Mouse (Mus musculus): ENCODE results near the gene Trim9. TPM values are rescaled to one million over a fixed set of nuclear protein-coding genes. Genes with fewer than 3 reads are reported as not detected.

The Trim9 gene
- polyA plus RNA-seq, 1 experiment from 2014 or later: 0.70 TPM

GRCm38 (mm10) chr12:70345531-70346138, 1.8 kb downstream of the Trim9 start:
- DNase-seq (ENCODE audit: low spot score) (no peak), ATAC-seq (replicated peaks; ENCODE audit: low FRiP score) (no peak)
- H3K9me3 ChIP-seq (ENCODE audit: control insufficient read depth, low read length): no peaks in the 10 kb centered on the region
- no peak overlapping the region for H3K9ac ChIP-seq (ENCODE audit: low read depth, low read length)
- H3K4me2 ChIP-seq: no peak overlapping the region
- H3K4me1 ChIP-seq (replicated peaks; ENCODE audit: control insufficient read depth, insufficient read depth, low read length): peaks cover 12% of the 10 kb centered on the region; the same call in 1 of the 2 replicates
- no peaks in the 10 kb centered on the region for H3K36me3 ChIP-seq (ENCODE audit: control insufficient read depth, insufficient read depth, low read length)
- H3K27me3 ChIP-seq (replicated peaks; ENCODE audit: control insufficient read depth, insufficient read depth, low read length): peaks cover 40% of the 10 kb centered on the region
- no peak overlapping the region for H3K4me3 ChIP-seq (ENCODE audit: low read depth, low read length)
- H3K27ac ChIP-seq (ENCODE audit: low read depth, low read length): no peak overlapping the region
- 32% methylated on average over 16 of the region's 16 CpGs for WGBS

- no peaks in the 10 kb centered on the region for H3K4me1 ChIP-seq (replicated peaks; ENCODE audit: control insufficient read depth, insufficient read depth, low read length)
- 67% methylated on average over 5 of the region's 5 CpGs for WGBS
- no peak overlapping the region for H3K4me3 ChIP-seq (ENCODE audit: low read depth, low read length)
- no peaks in the 10 kb centered on the region for H3K27me3 ChIP-seq (replicated peaks; ENCODE audit: control insufficient read depth, insufficient read depth, low read length)
- H3K9me3 ChIP-seq (ENCODE audit: control insufficient read depth, low read length): no peaks in the 10 kb centered on the region
- H3K27ac ChIP-seq (ENCODE audit: low read depth, low read length): no peak overlapping the region
- DNase-seq (ENCODE audit: low spot score) (no peak), ATAC-seq (replicated peaks; ENCODE audit: low FRiP score) (no peak)
- no peak overlapping the region for H3K9ac ChIP-seq (ENCODE audit: low read depth, low read length)
- H3K36me3 ChIP-seq (ENCODE audit: control insufficient read depth, insufficient read depth, low read length): no peaks in the 10 kb centered on the region
- no peak overlapping the region for H3K4me2 ChIP-seq
These were observed 12.2 kb downstream of the Trim9 start for GRCm38 (mm10) chr12:70335176-70335575.

- Histone ChIP-seq H3K27ac (ENCODE audit: low read depth, low read length) (no peak overlapping the region), H3K4me3 (ENCODE audit: low read depth, low read length) (no peak overlapping the region), H3K36me3 (ENCODE audit: control insufficient read depth, insufficient read depth, low read length) (no peaks in the 10 kb centered on the region), H3K9ac (ENCODE audit: low read depth, low read length) (no peak overlapping the region), H3K9me3 (ENCODE audit: control insufficient read depth, low read length) (no peaks in the 10 kb centered on the region), H3K4me2 (no peak overlapping the region), H3K27me3 (replicated peaks; ENCODE audit: control insufficient read depth, insufficient read depth, low read length) (no peaks in the 10 kb centered on the region), H3K4me1 (replicated peaks; ENCODE audit: control insufficient read depth, insufficient read depth, low read length) (no peaks in the 10 kb centered on the region)
- 83% methylated on average over 6 of the region's 6 CpGs for WGBS
- DNase-seq (ENCODE audit: low spot score): no peak
- no peak for ATAC-seq (replicated peaks; ENCODE audit: low FRiP score)
These were observed 14.1 kb downstream of the Trim9 start for GRCm38 (mm10) chr12:70333253-70333805.

- H3K4me1 ChIP-seq (replicated peaks; ENCODE audit: control insufficient read depth, insufficient read depth, low read length): no peaks in the 10 kb centered on the region
These were observed 18.4 kb downstream of the Trim9 start for GRCm38 (mm10) chr12:70329059-70329458.

GRCm38 (mm10) chr12:70326956-70327355, 20.5 kb downstream of the Trim9 start:
- H3K4me3 ChIP-seq (ENCODE audit: low read depth, low read length): no peak overlapping the region
- H3K4me1 ChIP-seq (replicated peaks; ENCODE audit: control insufficient read depth, insufficient read depth, low read length): no peaks in the 10 kb centered on the region
- no peaks in the 10 kb centered on the region for H3K36me3 ChIP-seq (ENCODE audit: control insufficient read depth, insufficient read depth, low read length)
- ATAC-seq (replicated peaks; ENCODE audit: low FRiP score): no peak
- H3K9me3 ChIP-seq (ENCODE audit: control insufficient read depth, low read length): no peaks in the 10 kb centered on the region
- no peak overlapping the region for H3K9ac ChIP-seq (ENCODE audit: low read depth, low read length)
- H3K27me3 ChIP-seq (replicated peaks; ENCODE audit: control insufficient read depth, insufficient read depth, low read length): no peaks in the 10 kb centered on the region
- no peak overlapping the region for H3K4me2 ChIP-seq
- no peak for DNase-seq (ENCODE audit: low spot score)
- H3K27ac ChIP-seq (ENCODE audit: low read depth, low read length): no peak overlapping the region
- 75% methylated on average over 1 of the region's 1 CpGs for WGBS

More at GRCm38 (mm10) chr12:70329059-70329458, 18.4 kb downstream of the Trim9 start:
- Histone ChIP-seq H3K9ac (ENCODE audit: low read depth, low read length) (no peak overlapping the region), H3K4me3 (ENCODE audit: low read depth, low read length) (no peak overlapping the region), H3K27ac (ENCODE audit: low read depth, low read length) (no peak overlapping the region), H3K27me3 (replicated peaks; ENCODE audit: control insufficient read depth, insufficient read depth, low read length) (no peaks in the 10 kb centered on the region), H3K36me3 (ENCODE audit: control insufficient read depth, insufficient read depth, low read length) (no peaks in the 10 kb centered on the region), H3K4me2 (no peak overlapping the region), H3K9me3 (ENCODE audit: control insufficient read depth, low read length) (no peaks in the 10 kb centered on the region)
- ATAC-seq (replicated peaks; ENCODE audit: low FRiP score) (no peak), DNase-seq (ENCODE audit: low spot score) (no peak)
- 66% methylated on average over 3 of the region's 3 CpGs for WGBS

GRCm38 (mm10) chr12:70326393-70326792, 21.0 kb downstream of the Trim9 start:
- H3K27me3 ChIP-seq (replicated peaks; ENCODE audit: control insufficient read depth, insufficient read depth, low read length): no peaks in the 10 kb centered on the region
- no peak overlapping the region for H3K4me2 ChIP-seq
- H3K4me1 ChIP-seq (replicated peaks; ENCODE audit: control insufficient read depth, insufficient read depth, low read length): no peaks in the 10 kb centered on the region
- no peak overlapping the region for H3K4me3 ChIP-seq (ENCODE audit: low read depth, low read length)
- H3K36me3 ChIP-seq (ENCODE audit: control insufficient read depth, insufficient read depth, low read length): no peaks in the 10 kb centered on the region
- no peak for DNase-seq (ENCODE audit: low spot score)
- ATAC-seq (replicated peaks; ENCODE audit: low FRiP score): no peak
- no peak overlapping the region for H3K9ac ChIP-seq (ENCODE audit: low read depth, low read length)
- no peak overlapping the region for H3K27ac ChIP-seq (ENCODE audit: low read depth, low read length)
- 47% methylated on average over 2 of the region's 2 CpGs for WGBS
- H3K9me3 ChIP-seq (ENCODE audit: control insufficient read depth, low read length): no peaks in the 10 kb centered on the region

- ATAC-seq (replicated peaks; ENCODE audit: low FRiP score) (no peak), DNase-seq (ENCODE audit: low spot score) (no peak)
- Histone ChIP-seq H3K4me3 (ENCODE audit: low read depth, low read length) (no peak overlapping the region), H3K9ac (ENCODE audit: low read depth, low read length) (no peak overlapping the region), H3K4me1 (replicated peaks; ENCODE audit: control insufficient read depth, insufficient read depth, low read length) (no peaks in the 10 kb centered on the region), H3K4me2 (no peak overlapping the region), H3K36me3 (ENCODE audit: control insufficient read depth, insufficient read depth, low read length) (no peaks in the 10 kb centered on the region), H3K27ac (ENCODE audit: low read depth, low read length) (no peak overlapping the region), H3K9me3 (ENCODE audit: control insufficient read depth, low read length) (no peaks in the 10 kb centered on the region), H3K27me3 (replicated peaks; ENCODE audit: control insufficient read depth, insufficient read depth, low read length) (no peaks in the 10 kb centered on the region)
- 80% methylated on average over 7 of the region's 7 CpGs for WGBS
These were observed 21.6 kb downstream of the Trim9 start for GRCm38 (mm10) chr12:70325826-70326225.

GRCm38 (mm10) chr12:70322790-70323189, 24.6 kb downstream of the Trim9 start:
- DNase-seq (ENCODE audit: low spot score) (no peak), ATAC-seq (replicated peaks; ENCODE audit: low FRiP score) (no peak)
- no peaks in the 10 kb centered on the region for H3K9me3 ChIP-seq (ENCODE audit: control insufficient read depth, low read length)
- WGBS: 62% methylated on average over 1 of the region's 1 CpGs
- no peak overlapping the region for H3K4me3 ChIP-seq (ENCODE audit: low read depth, low read length)
- no peaks in the 10 kb centered on the region for H3K36me3 ChIP-seq (ENCODE audit: control insufficient read depth, insufficient read depth, low read length)
- H3K9ac ChIP-seq (ENCODE audit: low read depth, low read length): no peak overlapping the region
- no peak overlapping the region for H3K27ac ChIP-seq (ENCODE audit: low read depth, low read length)
- H3K27me3 ChIP-seq (replicated peaks; ENCODE audit: control insufficient read depth, insufficient read depth, low read length): no peaks in the 10 kb centered on the region
- no peak overlapping the region for H3K4me2 ChIP-seq
- H3K4me1 ChIP-seq (replicated peaks; ENCODE audit: control insufficient read depth, insufficient read depth, low read length): no peaks in the 10 kb centered on the region

GRCm38 (mm10) chr12:70316147-70316546, 31.3 kb downstream of the Trim9 start:
- Histone ChIP-seq H3K4me1 (replicated peaks; ENCODE audit: control insufficient read depth, insufficient read depth, low read length) (no peaks in the 10 kb centered on the region), H3K27me3 (replicated peaks; ENCODE audit: control insufficient read depth, insufficient read depth, low read length) (no peaks in the 10 kb centered on the region), H3K9ac (ENCODE audit: low read depth, low read length) (no peak overlapping the region), H3K27ac (ENCODE audit: low read depth, low read length) (no peak overlapping the region), H3K36me3 (ENCODE audit: control insufficient read depth, insufficient read depth, low read length) (no peaks in the 10 kb centered on the region), H3K4me3 (ENCODE audit: low read depth, low read length) (no peak overlapping the region), H3K9me3 (ENCODE audit: control insufficient read depth, low read length) (no peaks in the 10 kb centered on the region), H3K4me2 (no peak overlapping the region)
- WGBS: 84% methylated on average over 9 of the region's 9 CpGs
- no peak for ATAC-seq (replicated peaks; ENCODE audit: low FRiP score)
- no peak for DNase-seq (ENCODE audit: low spot score)
